Mouse (Mus musculus): Measurements from ENCODE around the gene Isl1.

The Isl1 gene

DNA sequence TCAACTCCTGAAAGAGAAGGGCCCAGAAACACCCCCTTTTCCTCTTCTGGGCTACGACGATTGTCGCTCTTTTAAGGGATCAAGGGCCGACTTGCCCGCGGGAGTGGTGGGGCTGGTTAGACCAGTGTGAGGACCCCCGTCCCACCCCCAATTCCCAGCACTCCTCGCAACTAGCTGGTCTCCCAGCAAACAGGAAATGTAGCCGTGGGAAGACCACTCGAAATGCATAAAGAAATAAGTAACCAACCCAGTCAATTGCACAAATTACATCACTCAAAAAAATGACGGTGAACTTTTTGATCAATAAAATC, 15.4 kb downstream of the Isl1 start:
- DNase-seq, result no peak

DNA sequence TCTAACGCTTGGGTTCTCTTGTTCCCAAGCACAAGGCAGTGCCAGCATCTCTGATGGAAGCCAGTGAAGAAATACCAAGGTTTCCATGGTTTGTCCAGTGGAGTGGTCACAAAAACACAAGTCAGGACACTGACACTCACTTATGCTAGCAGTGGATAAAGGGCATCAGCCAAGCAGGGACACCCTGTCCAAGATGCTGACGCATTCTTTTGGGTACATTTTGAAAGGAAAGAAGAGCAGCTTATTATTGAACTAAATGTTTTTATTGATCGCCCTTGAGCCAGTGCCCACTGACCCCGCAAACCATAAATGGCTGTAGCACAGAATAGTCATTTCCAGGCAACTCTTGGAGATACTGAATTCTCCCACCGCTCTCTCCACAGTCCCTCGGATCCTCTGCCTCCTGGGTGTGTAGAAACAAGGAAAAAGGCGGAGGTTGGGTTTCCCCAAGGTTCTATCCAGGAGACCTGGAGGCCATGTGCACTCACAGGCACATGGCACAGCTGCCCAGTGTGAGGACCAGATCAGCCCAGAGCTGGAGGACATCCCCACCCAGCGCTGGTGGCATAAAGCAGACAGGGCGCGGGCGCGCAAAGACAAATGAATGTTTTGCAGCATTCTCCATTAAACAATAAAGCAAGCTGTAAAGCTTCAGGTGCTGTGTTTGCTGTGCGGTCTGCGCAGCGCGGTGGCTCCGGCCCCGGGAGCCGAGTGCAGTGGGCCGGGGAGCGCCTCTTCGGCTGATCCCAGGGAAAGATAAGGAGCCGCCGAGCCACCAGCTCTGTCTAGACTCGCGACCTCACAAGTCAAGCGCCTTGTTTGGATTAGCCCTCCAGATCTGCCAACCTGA, 16.0 kb downstream of the Isl1 start:
- DNase-seq, result no peak

DNA sequence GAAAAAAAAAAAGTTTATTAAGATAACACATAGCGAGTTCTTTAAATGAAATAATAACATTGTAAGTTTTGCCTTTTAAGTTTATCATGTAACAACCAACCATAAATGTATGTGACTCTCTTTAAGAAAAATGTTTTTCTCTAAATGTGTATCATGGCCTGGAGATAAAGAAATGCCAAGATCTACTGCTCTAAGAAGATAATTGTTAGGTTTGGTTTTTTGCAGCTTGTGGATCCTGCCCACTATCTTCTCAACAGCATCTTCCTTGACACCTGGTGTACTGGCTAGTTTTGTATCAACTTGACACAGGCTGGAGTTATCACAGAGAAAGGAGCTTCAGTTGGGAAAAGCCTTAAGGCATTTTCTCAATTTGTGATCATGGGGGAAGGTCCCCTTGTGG, 19.8 kb downstream of the Isl1 start:
- DNase-seq, result no peak

DNA sequence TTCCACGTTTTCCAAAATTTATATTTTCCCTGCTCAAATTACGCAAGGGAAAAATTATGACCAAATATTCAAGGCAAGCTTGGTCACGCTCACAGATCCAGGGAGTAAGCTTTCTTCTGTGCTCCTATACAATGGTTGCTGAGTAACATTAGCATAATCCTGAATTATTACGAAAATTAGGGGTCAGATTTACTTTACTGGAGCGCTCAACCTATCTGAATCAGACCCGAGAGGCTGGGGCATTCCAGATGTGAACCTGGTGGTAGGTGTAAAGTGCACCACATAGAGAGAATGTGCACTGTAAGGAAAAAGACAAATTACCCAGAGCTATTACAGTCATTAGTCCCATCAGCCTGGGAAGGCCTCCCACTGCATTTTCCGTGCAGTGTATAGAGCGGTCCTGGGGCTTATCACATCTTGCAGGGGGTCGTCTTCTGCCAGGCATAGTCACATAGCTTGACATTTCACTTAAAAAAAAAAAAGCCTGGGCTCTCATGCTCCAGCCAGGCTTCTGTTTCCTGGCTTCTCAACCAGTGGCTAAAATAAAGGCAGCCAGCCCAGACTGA, 30.2 kb downstream of the Isl1 start:
- DNase-seq, result no peak

All from kidney, postnatal 10 days (tissue).